Mouse (Mus musculus): ENCODE measurements around the gene Car6. TPM values are rescaled to one million over a fixed set of nuclear protein-coding genes. Genes with fewer than 3 reads are reported as not detected.
A peak's percentile ranks its signal among the peaks of the same experiment; 100 is the strongest.

Car6 gene
- polyA plus RNA-seq, 1 experiment from 2014 or later, result 0.23 TPM

DNA sequence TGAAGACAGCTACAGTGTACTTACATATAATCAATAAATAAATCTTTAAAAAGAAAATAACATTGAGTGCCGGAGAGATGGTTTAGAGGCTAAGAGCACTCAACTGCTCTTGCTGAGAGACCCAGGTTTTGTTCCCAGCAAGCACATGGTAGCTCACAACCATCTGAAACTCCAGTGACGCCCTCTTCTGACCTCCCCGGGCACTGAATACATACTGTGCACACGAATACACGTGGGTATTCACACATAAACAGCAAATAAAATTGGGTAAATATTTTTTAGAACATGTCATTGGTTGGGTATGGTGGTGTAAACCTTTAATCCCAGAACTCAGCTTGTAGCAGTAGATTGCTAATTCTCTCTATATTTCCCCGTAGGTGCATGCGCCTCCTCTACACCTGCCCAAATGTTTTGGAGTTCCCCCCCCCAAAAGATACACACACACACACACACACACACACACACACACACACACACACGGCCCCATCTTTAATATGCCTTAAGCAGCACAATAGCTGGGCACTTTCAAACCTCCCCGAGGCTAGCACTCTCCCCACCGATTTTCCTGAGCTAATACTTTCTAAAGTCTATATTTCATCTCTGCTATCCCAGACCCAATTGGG, 10.9 kb upstream of the Car6 start:
- 0 out of 2 replicates have a peak, but pooled peaks have one; percentile 14 for ATAC-seq (ENCODE audit: insufficient number of reproducible peaks, insufficient read depth, low FRiP score, low TSS enrichment)
- H3K4me1 ChIP-seq, result peaks cover 10% of the 10 kb centered on the region; the same call in 1 of the 2 replicates
- peak overlapping the region; percentile 26 for H3K4me3 ChIP-seq
- no peaks in the 10 kb centered on the region for H3K9me3 ChIP-seq
- peak overlapping the region; percentile 30; the same call in 1 of the 2 replicates for H3K9ac ChIP-seq
- peak overlapping the region; percentile 50 for H3K4me2 ChIP-seq (replicated peaks)
- 52% methylated on average over 10 of the region's 10 CpGs for WGBS
- no peaks in the 10 kb centered on the region for H3K36me3 ChIP-seq
- H3K27me3 ChIP-seq, result no peaks in the 10 kb centered on the region
- H3K27ac ChIP-seq, result no peak overlapping the region

DNA sequence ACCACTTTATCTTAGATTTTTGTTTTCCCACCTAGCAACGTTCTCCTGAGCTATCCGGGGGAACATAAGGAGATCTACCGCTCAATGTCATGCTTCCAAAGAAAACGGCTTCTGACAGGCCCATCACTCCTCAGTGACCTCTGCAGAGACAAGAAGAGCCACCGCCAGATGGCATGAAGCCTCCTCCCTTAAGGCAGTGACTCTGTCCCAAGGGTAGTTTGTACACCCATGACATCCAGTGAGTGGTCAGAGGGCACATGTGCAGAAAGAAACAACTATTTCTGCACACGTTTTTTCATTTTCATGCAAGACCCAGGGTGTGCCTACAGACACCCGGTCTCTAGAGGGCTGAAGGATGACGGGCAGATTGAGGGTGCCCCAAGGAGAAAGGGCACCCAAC, 9.2 kb upstream of the Car6 start:
- H3K27me3 ChIP-seq, result no peaks in the 10 kb centered on the region
- peaks cover 10% of the 10 kb centered on the region; the same call in 1 of the 2 replicates for H3K4me1 ChIP-seq
- 83% methylated on average over 8 of the region's 8 CpGs for WGBS
- H3K36me3 ChIP-seq, result no peaks in the 10 kb centered on the region
- ATAC-seq (ENCODE audit: insufficient number of reproducible peaks, insufficient read depth, low FRiP score, low TSS enrichment), result no peak
- H3K27ac ChIP-seq, result no peak overlapping the region
- H3K4me3 ChIP-seq, result no peak overlapping the region
- H3K9ac ChIP-seq, result no peak overlapping the region
- H3K9me3 ChIP-seq, result no peaks in the 10 kb centered on the region
- H3K4me2 ChIP-seq (replicated peaks), result no peak overlapping the region

DNA sequence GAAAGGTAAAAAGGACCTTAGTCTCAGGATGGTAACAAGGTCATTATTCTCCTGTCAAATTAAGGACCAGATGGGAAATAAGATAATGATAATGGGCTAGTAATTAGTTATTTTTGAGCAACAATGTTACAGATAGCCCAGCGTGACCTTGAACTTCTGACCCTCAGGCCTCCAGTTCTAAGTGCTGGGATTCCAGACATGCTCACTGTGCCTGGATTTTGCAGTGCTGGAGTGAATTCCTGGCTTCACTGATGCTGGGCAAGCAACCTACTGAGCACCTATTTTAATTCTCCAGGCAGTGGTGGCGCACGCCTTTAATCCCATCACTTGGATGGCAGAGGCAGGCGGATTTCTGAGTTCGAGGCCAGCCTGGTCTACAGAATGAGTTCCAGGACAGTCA, 8.6 kb upstream of the Car6 start:
- H3K4me2 ChIP-seq (replicated peaks), result no peak overlapping the region
- no peaks in the 10 kb centered on the region for H3K36me3 ChIP-seq
- H3K9me3 ChIP-seq, result no peaks in the 10 kb centered on the region
- 86% methylated on average over 5 of the region's 5 CpGs for WGBS
- no peaks in the 10 kb centered on the region for H3K27me3 ChIP-seq
- no peak for ATAC-seq (ENCODE audit: insufficient number of reproducible peaks, insufficient read depth, low FRiP score, low TSS enrichment)
- H3K4me1 ChIP-seq, result peaks cover 10% of the 10 kb centered on the region; the same call in 1 of the 2 replicates
- no peak overlapping the region for H3K27ac ChIP-seq
- no peak overlapping the region for H3K9ac ChIP-seq
- no peak overlapping the region for H3K4me3 ChIP-seq

DNA sequence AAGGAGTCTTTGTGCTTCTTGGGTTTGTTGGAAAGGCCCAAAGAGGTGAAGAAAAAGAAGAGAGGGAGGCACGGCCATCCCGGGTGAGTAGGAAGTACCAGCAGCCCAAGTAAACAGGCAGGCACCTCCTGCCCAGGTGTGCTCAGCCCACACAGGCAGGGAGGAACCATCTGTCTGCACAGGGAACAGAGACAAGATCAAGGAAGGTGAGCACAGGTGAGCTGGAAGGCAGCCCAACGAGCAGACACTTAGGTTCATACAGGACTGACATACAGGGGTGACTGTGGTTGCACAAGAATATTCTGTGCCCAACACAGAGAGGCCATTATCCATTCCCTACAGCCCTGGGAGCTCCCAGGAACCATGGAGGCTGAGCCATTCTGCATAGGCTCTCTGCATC, 3.7 kb upstream of the Car6 start:
- Histone ChIP-seq H3K9me3 (no peaks in the 10 kb centered on the region), H3K4me2 (replicated peaks) (no peak overlapping the region), H3K36me3 (no peaks in the 10 kb centered on the region), H3K4me3 (no peak overlapping the region), H3K4me1 (no peaks in the 10 kb centered on the region), H3K27me3 (no peaks in the 10 kb centered on the region), H3K9ac (no peak overlapping the region), H3K27ac (no peak overlapping the region)
- ATAC-seq (ENCODE audit: insufficient number of reproducible peaks, insufficient read depth, low FRiP score, low TSS enrichment), result no peak
- 74% methylated on average over 3 of the region's 3 CpGs for WGBS

DNA sequence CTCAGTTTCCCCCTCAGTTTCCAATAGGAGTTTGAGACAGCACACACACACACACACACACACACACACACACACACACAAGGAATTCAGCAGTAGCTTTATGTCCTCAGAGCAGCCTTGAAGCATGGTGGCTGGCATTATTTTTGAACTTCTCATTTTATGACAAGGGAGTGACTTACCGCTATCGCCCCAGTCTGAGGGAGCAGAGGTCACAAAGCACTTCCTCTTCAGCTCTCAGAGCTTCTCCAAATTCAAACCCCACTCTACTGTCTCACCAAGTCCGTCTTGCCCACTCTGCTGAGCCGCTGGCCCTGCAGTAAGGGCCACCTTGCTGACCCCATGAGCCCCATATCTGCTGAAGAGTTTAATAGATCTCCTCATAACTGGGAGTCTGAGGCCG, 1.6 kb upstream of the Car6 start:
- Histone ChIP-seq H3K4me1 (no peaks in the 10 kb centered on the region), H3K9me3 (no peaks in the 10 kb centered on the region), H3K27me3 (no peaks in the 10 kb centered on the region), H3K9ac (no peak overlapping the region), H3K4me3 (no peak overlapping the region), H3K27ac (no peak overlapping the region), H3K4me2 (replicated peaks) (no peak overlapping the region), H3K36me3 (no peaks in the 10 kb centered on the region)
- 76% methylated on average over 5 of the region's 5 CpGs for WGBS
- ATAC-seq (ENCODE audit: insufficient number of reproducible peaks, insufficient read depth, low FRiP score, low TSS enrichment), result no peak

DNA sequence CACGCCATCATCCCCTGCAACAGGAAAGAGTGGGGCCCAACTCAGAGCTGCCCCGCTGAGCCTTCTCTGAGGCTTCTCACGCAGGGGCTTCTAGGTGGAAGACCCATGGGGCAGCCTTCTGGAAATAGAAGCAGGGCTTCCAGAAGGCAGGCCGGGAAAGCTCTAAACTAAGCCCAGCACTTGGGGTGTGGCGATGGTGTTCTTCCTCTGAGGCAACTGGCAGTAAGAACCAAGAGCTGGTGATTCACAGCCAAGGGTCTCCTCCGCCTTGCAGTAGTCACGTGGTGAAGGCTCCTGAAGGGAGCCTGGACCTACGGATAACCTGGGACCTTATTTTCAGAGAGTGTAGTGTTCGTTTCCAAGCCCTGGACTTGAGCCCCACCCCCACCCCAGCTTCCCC, 2.9 kb downstream of the Car6 start:
- H3K9me3 ChIP-seq, result no peaks in the 10 kb centered on the region
- 75% methylated on average over 9 of the region's 9 CpGs for WGBS
- no peaks in the 10 kb centered on the region for H3K4me1 ChIP-seq
- H3K36me3 ChIP-seq, result no peaks in the 10 kb centered on the region
- H3K27me3 ChIP-seq, result no peaks in the 10 kb centered on the region
- H3K4me2 ChIP-seq (replicated peaks), result no peak overlapping the region
- no peak overlapping the region for H3K27ac ChIP-seq
- H3K4me3 ChIP-seq, result no peak overlapping the region
- ATAC-seq (ENCODE audit: insufficient number of reproducible peaks, insufficient read depth, low FRiP score, low TSS enrichment), result no peak
- no peak overlapping the region for H3K9ac ChIP-seq

DNA sequence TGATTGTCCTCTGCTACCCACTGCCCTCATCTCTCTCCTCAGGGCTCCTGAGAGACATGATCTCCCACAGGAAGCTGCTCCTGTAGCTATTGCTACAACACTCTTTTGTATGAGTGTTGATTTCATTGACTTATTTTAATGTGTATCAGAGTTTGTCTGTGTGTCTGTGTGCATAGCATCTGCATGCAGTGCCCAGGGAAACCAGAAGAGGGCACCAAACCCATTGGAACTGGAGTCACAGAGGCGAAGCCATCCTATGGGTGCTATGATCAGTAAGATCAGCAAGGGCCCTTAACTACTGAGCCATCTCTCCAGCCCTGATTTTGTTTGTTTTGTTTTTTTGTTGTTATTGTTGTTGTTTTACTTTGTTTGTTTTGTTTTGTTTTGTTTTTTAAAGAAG, 7.2 kb downstream of the Car6 start:
- no peaks in the 10 kb centered on the region for H3K9me3 ChIP-seq
- no peak for ATAC-seq (ENCODE audit: insufficient number of reproducible peaks, insufficient read depth, low FRiP score, low TSS enrichment)
- H3K27ac ChIP-seq, result no peak overlapping the region
- H3K27me3 ChIP-seq, result no peaks in the 10 kb centered on the region
- H3K4me1 ChIP-seq, result no peaks in the 10 kb centered on the region
- no peak overlapping the region for H3K4me3 ChIP-seq
- WGBS, result 41% methylated on average over 1 of the region's 1 CpGs
- H3K36me3 ChIP-seq, result no peaks in the 10 kb centered on the region
- H3K9ac ChIP-seq, result no peak overlapping the region
- no peak overlapping the region for H3K4me2 ChIP-seq (replicated peaks)

DNA sequence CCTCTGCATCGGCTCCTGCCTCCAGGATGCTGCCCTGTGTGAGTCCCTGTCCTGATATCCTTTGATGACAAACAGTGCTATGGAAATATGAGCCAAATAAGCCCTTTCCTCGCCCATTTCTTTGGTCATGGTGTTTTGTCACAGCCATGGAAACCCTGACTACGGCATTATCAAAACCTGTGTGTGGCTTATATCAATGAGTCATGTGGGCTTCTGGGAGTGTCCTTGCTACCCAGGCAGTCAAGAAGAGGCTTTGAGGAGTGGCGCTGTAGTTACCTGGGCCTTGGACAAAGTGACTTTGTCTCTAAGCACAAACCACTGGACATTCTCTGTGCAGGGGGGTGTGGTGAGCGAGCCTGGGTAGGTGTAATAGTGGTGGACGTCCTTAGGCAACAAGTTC, 8.9 kb downstream of the Car6 start:
- Histone ChIP-seq H3K27me3 (no peaks in the 10 kb centered on the region), H3K27ac (no peak overlapping the region), H3K9ac (no peak overlapping the region), H3K9me3 (no peaks in the 10 kb centered on the region), H3K4me3 (no peak overlapping the region), H3K4me2 (replicated peaks) (no peak overlapping the region), H3K36me3 (no peaks in the 10 kb centered on the region), H3K4me1 (no peaks in the 10 kb centered on the region)
- 82% methylated on average over 6 of the region's 6 CpGs for WGBS
- ATAC-seq (ENCODE audit: insufficient number of reproducible peaks, insufficient read depth, low FRiP score, low TSS enrichment), result no peak

DNA sequence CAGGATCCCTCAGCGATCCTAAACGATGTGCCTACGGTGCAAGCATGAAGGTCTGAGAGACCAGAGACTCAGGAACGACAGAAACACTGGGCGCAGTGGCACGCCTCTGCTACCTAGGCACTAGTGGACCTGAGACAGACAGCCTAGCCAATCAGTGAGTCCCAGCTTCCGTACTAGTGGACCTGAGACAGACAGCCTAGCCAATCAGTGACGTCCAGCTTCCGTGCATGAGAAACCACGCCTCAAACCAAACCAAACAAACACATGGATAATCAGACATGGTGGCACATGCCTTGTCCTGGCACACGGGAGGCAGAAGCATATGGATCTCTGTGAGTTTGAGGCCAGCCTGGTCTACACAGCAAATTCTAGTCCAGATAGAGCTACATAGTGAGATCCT, 12.9 kb downstream of the Car6 start:
- ATAC-seq (ENCODE audit: insufficient number of reproducible peaks, insufficient read depth, low FRiP score, low TSS enrichment), result no peak
- Histone ChIP-seq H3K4me3 (no peak overlapping the region), H3K36me3 (no peaks in the 10 kb centered on the region), H3K27me3 (no peaks in the 10 kb centered on the region), H3K4me2 (replicated peaks) (no peak overlapping the region), H3K4me1 (no peaks in the 10 kb centered on the region), H3K27ac (no peak overlapping the region), H3K9me3 (no peaks in the 10 kb centered on the region), H3K9ac (no peak overlapping the region)
- 60% methylated on average over 11 of the region's 11 CpGs for WGBS

DNA sequence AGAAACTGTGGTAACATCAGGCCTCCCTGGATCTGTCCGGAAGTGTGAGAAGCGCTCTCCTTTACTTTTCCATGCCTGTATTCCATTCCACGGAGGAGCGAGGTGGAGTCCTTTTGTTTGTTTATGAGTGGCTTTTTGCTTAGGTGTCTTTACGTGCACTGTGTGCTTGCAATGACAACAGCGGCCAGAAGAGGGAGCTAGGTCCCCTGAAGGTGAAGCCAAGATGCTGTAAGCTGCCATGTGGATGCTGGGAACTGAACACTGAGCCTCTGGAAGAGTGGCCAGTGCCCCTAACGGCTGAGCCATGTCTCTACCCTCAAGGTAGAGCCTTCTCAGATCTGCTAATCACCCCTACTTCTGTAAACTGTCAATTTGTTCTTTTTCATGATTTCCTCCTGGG, 19.8 kb downstream of the Car6 start:
- 90% methylated on average over 7 of the region's 7 CpGs for WGBS
- Histone ChIP-seq H3K4me1 (peaks cover 21% of the 10 kb centered on the region), H3K27me3 (no peaks in the 10 kb centered on the region), H3K9ac (no peak overlapping the region), H3K4me3 (no peak overlapping the region), H3K36me3 (no peaks in the 10 kb centered on the region), H3K27ac (no peak overlapping the region), H3K4me2 (replicated peaks) (no peak overlapping the region), H3K9me3 (0 out of 2 replicates have a peak, but pooled peaks cover 4% of the 10 kb centered on the region)
- no peak for ATAC-seq (ENCODE audit: insufficient number of reproducible peaks, insufficient read depth, low FRiP score, low TSS enrichment)

DNA sequence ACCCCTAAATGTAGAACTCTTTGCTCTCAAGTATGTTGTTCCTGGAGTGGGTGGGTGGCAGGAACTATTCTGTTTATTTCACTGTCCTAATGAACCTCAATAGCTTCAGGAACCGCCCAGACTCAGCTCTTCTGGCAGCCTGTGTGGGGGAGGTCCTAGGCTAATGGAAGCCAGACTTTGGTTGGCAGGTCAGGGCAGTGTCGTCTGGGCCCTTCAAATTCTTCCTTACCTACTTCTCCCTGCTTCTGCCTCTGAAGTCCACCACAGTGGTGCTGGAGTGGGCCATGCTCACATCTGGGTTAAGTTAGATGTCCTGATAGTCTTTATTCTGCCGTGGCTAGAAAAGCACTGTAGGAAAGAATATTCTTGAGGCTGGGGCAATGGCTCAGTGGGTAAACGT, 23.0 kb downstream of the Car6 start:
- H3K4me3 ChIP-seq, result no peak overlapping the region
- 0 out of 2 replicates have a peak overlapping the region, but pooled peaks have one; percentile 24 for H3K27ac ChIP-seq
- WGBS, result 18% methylated on average over 4 of the region's 4 CpGs
- H3K9ac ChIP-seq, result no peak overlapping the region
- H3K27me3 ChIP-seq, result no peaks in the 10 kb centered on the region
- 0 out of 2 replicates have a peak, but pooled peaks cover 4% of the 10 kb centered on the region for H3K9me3 ChIP-seq
- no peaks in the 10 kb centered on the region for H3K36me3 ChIP-seq
- ATAC-seq (ENCODE audit: insufficient number of reproducible peaks, insufficient read depth, low FRiP score, low TSS enrichment), result 0 out of 2 replicates have a peak, but pooled peaks have one; percentile 23
- H3K4me1 ChIP-seq, result peaks cover 21% of the 10 kb centered on the region
- H3K4me2 ChIP-seq (replicated peaks), result no peak overlapping the region

DNA sequence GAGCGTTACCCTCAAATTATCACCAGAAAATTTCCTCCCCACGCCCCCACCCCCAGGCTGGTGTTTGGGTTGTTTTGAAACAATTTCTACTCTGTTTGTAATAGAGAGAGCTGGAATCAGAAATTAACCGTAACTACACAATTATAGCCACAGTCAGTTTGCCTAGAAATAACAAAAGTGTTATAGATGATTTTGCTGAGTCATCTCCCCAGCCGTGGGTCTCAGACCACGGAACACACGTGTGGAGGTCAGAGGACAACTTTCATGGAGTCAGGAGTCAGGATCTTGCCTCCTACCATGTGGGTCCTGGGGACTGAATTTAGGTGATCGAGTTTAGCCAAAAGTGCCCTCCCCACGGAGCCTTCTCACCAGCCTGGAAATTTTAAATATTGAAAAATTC, 24.0 kb downstream of the Car6 start:
- no peak overlapping the region for H3K27ac ChIP-seq

More for the DNA sequence above, 24.0 kb downstream of the Car6 start:
- WGBS, result 38% methylated on average over 8 of the region's 8 CpGs
- H3K9me3 ChIP-seq, result 0 out of 2 replicates have a peak, but pooled peaks cover 4% of the 10 kb centered on the region
- no peak for ATAC-seq (ENCODE audit: insufficient number of reproducible peaks, insufficient read depth, low FRiP score, low TSS enrichment)
- H3K4me2 ChIP-seq (replicated peaks), result no peak overlapping the region
- H3K9ac ChIP-seq, result no peak overlapping the region
- H3K4me3 ChIP-seq, result no peak overlapping the region
- H3K4me1 ChIP-seq, result peaks cover 21% of the 10 kb centered on the region
- H3K27me3 ChIP-seq, result no peaks in the 10 kb centered on the region
- no peaks in the 10 kb centered on the region for H3K36me3 ChIP-seq

Measured in embryonic facial prominence, embryonic 12.5 days (tissue).